Mouse (Mus musculus): ENCODE data around the gene Skp2.
A peak's percentile ranks its signal among the peaks of the same experiment; 100 is the strongest.

Skp2 gene

DNA sequence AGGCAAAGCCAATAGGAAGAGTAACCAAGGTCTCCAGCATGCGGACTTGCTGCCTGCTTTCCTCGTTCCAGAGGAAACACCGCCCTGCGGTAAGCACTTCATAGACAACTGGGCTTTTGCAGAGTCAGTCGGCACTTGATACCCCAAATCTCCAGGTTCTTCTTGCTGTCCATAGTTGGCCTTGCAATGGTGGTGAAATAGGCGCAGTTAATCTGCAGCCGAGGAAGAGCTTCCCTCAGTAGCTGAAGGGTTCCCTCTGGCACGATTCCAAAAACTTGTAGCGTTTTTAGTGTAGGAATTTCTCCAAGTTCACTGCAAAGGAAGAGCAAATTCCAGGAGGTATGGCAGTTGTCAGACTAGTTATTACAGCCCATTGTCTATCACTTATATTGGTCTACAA lies 41.7 kb downstream of the Skp2 start:
- DNase-seq (ENCODE audit: low read depth): no peak

DNA sequence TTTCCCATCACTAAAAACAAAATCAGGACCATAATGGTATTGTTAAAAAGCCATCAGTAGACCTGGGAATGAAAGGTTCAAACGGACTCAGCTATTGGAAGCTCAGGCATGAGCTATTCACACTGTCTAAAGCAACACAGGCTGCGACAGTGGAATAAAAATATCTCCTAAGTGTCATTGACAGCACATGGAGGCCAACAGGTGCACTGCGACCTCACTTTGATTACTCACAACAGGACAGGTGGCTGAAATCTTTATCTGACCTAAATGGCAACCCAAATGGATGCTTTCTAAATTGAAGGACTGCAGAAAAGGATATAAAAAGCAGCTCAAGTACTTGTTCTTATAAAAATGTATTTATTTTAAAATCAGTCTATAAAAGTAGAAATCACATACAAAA lies 43.6 kb downstream of the Skp2 start:
- DNase-seq (ENCODE audit: low read depth): no peak

DNA sequence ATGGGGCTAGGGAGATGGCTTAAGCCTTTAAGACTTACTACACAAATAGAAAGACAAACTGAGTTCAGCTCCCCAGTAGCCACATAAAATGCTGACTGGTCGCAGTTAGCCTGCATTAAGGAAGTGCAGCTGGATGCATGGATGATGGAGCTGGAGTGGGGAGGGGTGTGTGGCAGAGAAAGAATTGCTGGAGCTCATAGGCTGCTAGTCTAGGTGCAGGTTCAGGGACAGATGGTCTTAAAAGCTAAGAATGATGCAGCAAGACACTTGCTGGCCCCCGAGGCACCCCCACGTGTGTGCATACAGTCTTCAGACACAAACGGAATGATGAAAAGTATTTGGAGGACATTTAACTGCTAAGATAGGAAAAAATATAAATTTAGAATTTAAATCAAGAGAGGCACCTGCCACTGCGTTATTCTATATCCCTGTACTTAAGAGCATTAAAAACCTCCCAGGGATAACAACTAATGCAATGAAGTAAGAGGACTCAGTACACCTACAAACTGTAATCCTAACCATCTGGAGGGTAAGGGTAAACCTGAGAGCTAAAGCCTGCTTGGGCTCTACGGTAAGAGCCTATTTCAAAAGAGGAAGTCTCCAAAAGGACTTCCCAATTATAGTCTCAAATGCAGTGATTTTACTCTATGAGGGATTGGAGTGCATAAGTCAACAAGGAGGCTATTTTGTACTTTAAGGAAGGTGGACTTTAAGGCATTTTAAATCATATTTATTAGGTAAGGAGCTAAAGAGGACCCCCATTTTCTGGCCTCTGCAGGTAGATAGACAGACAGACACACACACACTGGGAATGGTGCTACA lies 44.5 kb downstream of the Skp2 start:
- DNase-seq (ENCODE audit: low read depth): no peak

DNA sequence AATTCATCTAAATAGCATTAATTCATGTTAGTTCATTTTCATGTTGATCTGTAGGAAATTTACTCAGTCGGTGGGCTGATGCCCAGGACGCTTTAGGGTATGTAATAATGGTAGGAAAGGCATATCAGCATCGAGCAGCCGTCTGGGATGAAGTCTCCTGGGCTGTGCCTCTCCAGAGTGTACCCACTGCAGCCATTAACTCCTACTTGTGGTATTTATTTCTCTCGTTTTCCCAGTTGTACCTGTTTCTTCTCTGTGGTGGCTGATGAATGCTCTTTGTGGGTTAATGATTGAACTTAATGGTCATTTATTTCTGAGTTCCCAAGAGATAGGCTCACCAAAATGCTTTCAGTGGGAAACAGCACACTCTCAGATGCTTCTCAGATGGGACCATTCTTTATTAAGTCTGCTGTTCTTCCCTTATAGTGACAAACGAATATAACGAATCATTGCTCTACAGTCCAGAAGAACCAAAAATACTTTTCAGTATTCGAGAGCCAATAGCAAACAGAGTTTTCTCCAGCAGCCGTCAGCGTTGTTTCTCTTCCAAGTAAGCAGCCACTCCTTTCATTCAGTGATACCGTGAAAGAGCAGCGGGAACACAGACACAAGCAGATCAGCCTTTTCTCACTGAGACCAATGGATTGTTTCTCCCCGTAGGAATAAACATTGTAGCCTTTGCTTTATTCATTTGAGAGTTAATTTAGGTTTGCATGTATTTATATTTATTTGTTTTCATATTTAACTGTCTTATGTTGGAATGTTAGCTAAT lies 48.7 kb downstream of the Skp2 start:
- no peak for DNase-seq (ENCODE audit: low read depth)

DNA sequence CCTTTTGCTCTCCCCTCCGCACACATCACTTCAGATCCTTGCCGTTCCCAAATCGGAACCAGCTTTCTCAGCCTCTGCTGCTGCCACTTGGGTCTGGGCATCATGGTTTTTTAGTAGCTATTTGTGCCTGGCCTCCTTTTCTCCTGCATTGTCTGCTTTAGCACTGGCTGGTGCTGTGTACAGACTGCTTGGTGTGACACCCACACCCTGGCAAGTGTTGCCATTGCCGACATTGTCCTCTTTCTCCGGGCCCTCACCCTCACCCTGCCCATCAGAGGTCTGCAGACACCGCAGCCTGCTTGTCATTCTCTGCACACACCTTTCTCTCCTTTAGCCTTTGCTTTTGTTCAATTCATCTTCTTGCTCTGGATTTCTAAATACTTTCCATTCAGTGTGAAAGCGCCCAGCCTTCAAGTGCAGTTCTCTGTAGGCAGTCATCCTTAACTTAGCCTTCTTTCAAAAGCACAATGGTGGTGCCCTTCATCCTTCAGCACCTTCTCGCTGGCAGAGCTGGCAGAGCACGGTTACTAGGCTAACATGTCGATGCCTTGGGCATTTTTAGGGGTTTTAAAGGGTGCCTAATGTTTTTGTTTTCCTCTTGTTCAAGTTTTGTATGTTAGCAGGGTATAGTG lies 54.7 kb downstream of the Skp2 start:
- DNase-seq (ENCODE audit: low read depth): no peak

DNA sequence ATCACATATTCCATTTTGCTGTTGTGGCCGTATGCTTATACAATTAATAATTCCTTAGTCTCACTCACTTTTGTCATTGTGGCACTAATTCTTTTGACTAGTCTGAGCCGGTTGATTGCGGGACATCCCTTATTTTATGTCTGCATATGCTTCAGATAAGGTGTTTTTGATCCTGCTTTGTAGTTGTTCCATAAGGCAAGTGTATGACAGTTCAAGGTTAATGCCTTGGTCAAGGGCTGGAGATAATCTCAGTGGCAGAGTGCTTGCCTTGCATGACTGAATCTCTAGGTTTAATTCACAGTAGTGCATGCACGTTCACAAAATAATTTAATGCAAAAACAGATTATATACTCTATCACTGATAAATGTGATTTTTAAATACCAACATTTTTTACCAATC lies 58.4 kb downstream of the Skp2 start:
- DNase-seq (ENCODE audit: low read depth): no peak

DNA sequence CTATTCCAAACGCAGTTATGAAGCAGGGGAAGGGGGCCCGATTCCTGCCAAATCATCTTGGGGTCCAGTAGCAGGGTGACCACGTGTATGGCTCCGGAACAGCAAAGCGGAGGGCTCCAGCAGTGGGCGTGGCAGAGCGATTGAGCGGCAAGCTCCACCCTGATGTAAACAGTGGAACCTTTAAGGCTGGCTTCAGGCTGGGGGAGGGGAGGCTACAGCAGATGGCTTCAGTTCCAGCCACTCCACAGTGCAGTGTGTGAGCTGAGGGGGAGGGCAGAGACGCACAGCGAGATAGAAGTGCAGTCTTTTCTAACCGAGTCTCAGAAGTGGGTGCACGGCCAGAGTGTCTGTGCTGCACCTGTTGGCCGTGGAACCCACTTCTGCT lies 60.9 kb downstream of the Skp2 start:
- no peak for DNase-seq (ENCODE audit: low read depth)

DNA sequence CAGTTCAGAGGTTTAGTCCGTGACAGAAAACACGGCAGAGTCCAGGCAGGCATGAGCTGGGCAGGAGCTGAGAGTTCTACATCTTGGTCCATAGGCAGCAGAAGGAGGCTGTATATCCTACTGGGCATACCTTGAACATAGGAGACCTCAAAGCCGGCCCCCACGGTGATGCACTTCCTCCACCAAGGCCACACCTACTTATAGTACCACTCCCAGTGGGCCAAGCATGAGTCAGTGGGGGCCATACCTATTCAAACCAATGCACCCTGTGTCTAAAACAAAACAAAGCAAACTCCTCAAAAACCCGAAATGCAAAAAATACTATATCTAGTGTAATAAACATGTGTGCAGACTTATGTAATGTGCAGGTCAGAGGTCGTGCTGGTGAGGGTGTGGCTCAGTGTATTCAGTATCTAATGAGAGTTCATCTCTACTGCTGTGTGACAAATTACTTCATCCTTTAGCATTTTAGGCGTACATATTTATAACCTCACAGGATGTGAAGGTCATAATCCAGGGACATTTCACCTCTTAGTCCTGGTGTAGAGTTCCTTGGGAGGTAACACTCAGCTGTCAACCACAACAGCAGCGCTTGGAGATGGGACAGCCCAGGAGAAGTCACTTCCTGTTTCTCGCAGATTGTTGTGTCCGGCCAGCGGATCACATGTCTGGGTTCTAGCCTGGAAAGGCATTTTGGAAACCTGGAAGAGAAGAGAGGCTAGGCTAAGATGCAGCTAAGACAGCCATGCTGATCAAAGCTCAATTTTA lies 61.4 kb downstream of the Skp2 start:
- DNase-seq (ENCODE audit: low read depth): no peak

DNA sequence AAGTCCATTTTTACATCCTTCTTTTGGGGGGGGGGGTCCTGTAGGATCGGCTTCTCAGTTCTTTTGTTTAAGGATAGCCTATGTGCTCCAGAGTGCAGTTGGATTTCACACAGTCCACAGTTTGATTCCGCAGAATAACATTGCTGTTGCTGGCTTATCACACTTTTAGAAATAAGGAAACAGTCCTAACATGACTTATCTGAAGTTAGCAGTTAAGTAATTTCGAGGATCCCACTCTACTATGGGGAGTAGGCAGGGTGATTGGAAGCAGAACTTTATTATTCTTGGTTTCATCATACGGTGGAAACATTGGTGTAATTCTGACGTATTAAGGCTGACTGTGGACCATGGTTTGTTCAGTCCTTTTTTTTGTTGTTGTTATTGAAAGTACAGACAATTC lies 64.6 kb downstream of the Skp2 start:
- no peak for DNase-seq (ENCODE audit: low read depth)

DNA sequence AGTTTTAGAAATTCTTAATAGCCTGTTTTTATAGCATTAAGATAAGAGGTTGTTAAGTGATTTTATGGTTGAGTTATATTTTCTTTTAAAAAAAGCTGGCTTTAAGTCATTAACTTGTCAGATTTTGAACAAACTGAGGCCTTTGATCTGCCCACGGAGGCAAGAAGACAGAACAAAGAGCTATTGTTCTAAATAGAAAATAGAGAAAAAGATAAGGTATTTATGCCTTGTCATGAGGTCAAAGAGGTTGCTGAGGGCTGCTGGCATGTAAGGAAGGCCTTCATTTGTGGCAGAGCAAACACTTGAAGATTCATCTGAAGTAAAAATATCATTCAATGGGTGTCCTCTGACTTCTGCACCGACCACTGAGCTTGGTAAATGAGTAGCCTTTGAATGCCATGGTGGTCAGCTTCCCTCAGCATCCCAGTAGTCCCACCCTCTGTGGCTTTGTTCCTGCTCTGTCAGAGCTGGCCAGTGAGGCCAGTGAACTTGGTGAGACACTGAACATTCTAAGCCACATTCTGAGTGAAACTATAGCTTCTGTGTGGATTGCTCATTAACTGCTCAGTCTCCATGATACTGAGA lies 66.0 kb downstream of the Skp2 start:
- no peak for DNase-seq (ENCODE audit: low read depth)

DNA sequence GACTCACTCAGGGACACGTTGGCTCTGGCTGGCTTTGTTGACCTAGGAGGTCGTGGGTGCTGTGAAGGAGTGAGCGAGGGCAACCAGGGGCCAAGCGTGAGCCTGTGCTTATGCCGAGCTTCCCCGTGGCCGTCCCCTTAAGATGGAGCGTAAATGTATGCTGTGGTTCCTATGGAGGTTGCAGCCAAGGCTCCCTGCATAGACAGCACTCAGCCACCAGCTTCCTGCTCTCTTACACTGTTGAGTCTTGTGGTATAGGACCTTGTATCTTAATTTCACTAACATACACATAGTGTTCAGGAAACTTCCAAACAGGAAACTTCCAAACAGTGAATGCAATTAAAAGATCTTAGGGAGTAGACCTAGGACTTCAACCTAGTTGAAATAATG lies 66.5 kb downstream of the Skp2 start:
- DNase-seq (ENCODE audit: low read depth): no peak

DNA sequence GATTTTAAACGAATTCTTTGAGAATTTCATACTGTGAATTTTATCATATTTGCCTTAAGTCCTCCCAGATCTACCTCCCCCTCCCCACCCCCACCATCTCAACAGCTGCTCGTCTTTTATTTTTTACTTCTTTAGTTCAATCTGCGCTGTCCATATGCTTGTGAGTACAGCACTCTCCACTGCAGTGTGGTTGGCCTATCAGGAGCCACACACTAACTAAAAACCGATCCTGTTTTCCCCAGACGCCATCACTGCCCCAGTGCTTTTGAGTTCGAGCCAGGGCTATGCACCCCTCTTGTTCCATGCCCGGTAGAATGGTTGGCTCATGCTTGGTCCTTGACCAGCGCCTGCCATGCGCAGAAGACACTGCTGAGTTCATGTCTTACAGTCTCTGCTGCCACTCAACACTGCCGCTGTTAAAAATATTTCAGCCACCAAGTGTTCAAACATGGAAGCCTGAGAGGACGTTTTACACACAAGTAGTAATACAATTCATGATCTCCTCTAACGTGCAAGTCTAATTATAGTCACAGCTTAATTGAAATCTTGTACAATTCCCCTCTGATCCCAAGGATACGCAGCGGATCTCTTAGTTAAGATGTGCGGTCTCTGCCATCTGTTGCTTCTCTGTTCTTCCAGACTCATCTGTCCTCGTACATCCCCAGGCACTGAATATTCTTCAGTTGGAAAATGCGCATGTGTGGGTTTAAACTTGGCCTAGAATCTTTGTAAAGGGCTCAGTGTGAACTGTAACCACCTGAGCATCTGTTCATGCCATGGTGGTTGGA lies 67.1 kb downstream of the Skp2 start:
- no peak for DNase-seq (ENCODE audit: low read depth)

DNA sequence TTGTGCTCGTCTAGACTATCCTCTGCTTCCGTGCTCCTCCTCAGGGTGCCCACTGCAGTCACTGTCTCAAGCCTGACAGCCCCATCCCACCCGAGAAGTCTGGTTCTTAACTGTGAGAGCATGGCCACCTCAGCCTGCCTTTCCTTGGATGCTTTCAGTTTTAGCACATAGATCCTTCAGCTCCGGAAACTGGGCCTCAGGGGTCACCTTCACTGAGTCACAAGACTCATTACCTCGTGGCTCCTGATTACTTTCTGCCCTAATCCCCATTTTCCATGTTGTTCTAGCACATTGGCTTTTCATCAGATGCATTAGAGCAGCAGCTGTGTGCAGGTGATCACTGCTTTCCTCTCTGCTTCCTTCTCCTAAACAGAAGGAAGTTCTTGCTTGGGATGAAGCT lies 67.8 kb downstream of the Skp2 start:
- no peak for DNase-seq (ENCODE audit: low read depth)

DNA sequence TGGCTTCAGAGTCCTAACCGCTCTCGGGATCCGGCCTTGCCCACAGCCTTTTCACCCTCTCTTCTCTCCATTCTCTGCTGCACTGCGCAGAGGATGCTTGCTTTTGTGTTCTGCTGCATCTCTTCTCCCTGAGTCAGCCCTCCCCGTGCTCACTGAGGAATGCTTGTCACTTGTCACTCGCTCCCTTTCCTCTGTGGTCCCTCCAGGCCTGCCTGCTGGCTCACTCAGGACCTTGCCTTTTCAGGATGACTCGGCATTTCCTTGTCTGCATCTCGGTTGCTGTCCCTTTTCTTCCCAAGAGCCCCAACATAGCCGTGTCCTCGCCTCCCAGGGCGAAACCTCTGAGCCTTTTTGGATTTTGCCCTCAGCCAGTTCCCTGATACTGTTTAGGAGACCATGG lies 68.4 kb downstream of the Skp2 start:
- peak; percentile 36 for DNase-seq (ENCODE audit: low read depth)

DNA sequence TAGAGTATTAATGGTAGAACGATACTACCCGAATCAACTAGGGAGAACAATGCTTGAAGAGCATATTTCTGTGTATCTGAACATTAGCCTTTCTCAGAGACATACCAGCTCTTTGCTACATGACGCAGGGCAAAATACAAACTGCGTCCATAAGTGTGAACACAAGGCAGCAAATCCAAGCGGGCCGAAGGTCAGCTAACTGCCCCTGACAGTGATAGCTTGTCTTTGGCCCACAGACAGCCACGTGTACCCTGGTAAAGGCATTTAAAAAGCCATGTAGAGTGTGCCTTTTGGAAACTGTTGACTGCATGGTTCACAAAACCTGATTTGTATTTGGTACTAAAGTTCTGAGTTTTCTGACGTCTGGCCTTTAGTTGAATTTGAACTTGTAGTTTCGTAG lies 72.5 kb downstream of the Skp2 start:
- no peak for DNase-seq (ENCODE audit: low read depth)

DNA sequence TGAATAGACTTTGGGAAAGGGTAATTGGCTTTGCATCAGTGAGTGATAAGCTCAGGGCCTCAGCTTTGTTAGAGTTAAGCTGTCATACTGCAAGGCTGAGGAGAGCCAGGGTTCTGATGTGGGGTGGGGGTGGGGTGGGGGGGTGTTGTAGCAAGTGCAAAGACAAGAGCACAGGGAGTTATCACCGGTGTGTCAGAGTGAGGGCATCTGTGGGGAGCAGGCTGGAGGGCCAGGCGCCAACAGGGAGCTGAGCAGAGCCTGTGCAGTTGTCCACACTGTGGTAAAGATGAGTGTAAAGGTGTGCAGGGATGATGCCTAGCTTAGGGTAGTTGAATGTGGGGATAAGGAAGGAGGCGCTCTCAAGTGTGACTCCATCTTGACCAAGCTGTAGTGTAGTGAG lies 73.9 kb downstream of the Skp2 start:
- DNase-seq (ENCODE audit: low read depth): no peak

DNA sequence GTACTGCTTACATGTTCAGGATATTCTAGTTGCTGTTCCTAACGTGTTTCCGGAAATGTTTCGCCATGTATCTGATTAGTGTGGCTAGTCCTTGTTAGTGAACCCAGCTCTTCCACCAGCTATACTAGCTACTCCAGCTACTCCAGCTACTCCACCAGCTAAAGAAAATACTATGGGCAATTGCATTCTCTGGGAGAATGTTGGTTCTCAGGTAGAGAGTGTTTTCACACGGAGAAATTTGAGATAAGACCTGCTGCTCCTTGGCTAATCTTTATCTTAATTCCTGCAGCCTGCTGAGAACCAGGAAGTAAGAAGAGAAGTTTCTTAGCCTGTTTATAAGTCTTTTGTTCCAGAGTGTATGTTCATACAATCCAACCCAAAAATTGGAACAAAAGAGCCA lies 75.0 kb downstream of the Skp2 start:
- peak; percentile 43 for DNase-seq (ENCODE audit: low read depth)

DNA sequence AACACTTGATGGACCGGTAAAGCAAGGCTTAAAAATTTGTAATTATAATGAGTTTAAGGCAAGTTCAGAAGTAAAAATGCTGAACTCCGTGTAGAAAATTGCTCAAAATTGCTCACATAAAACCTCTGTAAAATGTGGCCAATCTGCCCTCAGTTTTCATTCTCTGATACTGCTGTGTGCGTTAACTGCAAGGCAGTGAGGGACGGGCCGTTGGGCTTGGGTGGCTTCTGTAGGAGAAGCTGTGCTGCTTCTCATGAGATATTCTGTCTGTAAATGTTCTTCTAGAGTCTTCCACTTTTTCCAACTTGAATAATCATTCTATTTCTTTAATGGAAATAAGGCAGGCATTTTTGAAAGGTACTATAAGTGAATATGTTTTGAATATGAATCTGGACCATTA lies 75.6 kb downstream of the Skp2 start:
- DNase-seq (ENCODE audit: low read depth): no peak

DNA sequence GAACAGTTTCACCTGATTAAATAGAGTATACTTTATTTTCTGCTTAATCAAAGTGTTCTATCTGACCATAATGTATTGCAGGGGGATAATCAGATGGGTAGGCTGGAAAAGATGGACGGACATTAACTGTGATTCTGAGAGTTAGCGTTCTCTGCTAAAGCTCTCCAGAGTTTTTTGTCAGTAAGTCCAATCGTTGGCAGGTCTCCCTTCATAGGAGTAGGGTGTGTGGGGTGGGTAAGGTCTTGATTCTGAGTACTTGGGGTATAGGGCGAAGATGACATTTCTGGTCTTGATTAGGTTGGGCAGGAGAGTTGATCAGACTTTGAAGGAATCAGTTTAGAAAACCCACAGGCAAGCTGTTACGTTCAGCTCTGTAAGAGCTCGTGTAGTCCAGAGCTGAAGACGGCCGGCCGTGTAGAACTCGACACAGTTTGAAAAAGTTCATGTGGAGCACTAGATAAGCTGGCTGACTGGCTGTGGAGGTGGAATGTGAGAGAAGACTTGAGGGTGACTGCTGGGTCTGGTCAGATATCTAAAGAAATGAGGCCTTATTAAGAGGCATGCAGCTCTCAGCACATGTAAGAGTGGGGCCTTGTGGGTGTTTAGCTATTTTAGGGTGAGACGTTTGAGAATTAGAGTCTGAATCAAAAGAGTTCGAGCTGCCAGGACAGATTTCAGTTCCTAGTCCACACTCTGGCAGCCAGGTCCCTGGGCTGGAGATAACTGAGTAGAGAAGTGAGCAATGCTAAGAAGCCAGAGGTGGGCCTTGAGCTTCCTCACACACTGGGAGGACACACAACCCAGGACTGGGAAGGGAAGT lies 76.5 kb downstream of the Skp2 start:
- no peak for DNase-seq (ENCODE audit: low read depth)

DNA sequence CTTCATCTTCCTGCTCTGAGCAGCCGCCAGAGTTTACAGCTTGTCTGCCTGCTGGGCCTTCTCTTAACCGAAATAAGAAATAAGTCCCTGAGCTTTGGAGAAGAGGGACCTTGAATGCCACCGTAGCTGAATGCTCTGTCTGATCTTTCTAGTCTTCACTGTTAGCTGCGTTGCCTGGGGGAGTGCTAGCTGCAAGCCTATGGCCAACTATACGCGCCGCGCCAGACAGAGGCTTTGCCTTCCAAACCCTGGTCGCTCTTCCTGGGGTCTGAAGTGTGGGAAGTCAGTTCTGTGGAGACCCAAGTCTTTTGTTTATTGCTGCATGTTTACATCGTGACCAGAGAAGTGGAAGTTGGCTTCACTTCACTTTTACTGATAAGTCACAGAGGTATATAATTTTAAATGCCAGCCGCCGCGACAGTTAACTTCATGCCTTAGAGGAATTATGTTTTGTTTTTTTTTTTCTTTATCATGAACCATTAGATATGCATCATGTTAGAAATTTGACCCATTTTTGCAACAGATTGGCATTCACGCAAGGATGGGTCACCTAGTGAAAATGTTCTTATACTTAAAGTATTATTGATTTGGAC lies 79.5 kb downstream of the Skp2 start:
- DNase-seq (ENCODE audit: low read depth): no peak

All from 416B (cell line).